Mouse (Mus musculus) brain, embryonic 14.5 days (tissue): ENCODE results near the gene H2-D1.

Experiments
- CTCF ChIP-seq: fragments of 200-500 bp; IDR thresholded peaks from 2 replicates; pipeline ENCODE4 v1.5.1; 2012; ENCODE audit warnings: inconsistent platforms, mild to moderate bottlenecking, moderate library complexity, borderline replicate concordance; ENCODE audit not compliant: insufficient read depth, insufficient read length; ENCODE audit errors: extremely low read depth
- POLR2A ChIP-seq: fragments of 200-500 bp; IDR thresholded peaks from 2 replicates; pipeline ENCODE4 v1.6.1; 2012; ENCODE audit warnings: mild to moderate bottlenecking, inconsistent platforms, borderline replicate concordance; ENCODE audit not compliant: poor library complexity, insufficient read depth, insufficient read length, severe bottlenecking; ENCODE audit errors: extremely low read depth

GRCm38 (mm10) chr17:35233114-35233980 lies 29.2 kb upstream of the H2-D1 start, which contains the start of gene Atp6v1g2:
- TF ChIP-seq POLR2A, result no peak
- no peak for TF ChIP-seq CTCF
